Mouse (Mus musculus): ENCODE data around the gene Eva1a. TPM values are rescaled to one million over a fixed set of nuclear protein-coding genes. Genes with fewer than 3 reads are reported as not detected.

Gene Eva1a
- polyA plus RNA-seq, 1 experiment from 2014 or later = 3.2 TPM

Other genes with a start within 250 kb of the Eva1a start
- gene Gcfc2, start 117.4 kb upstream of the Eva1a start, polyA plus RNA-seq (2016; fragmentation: Nextera tagmentation; extraction: Ambion mirVana) = 11.5 and 14.0 TPM in 2 replicates
- 65.8 and 68.6 TPM in 2 replicates for gene Mrpl19, start 75.1 kb upstream of the Eva1a start, polyA plus RNA-seq (2016; fragmentation: Nextera tagmentation; extraction: Ambion mirVana)

Data from forebrain, embryonic 10.5 days (tissue).